Mouse (Mus musculus): Measurements from ENCODE around the gene Cabcoco1. TPM values are rescaled to one million over a fixed set of nuclear protein-coding genes. Genes with fewer than 3 reads are reported as not detected.

Cabcoco1 gene
- polyA plus RNA-seq, 1 experiment = 59.1 TPM

DNA sequence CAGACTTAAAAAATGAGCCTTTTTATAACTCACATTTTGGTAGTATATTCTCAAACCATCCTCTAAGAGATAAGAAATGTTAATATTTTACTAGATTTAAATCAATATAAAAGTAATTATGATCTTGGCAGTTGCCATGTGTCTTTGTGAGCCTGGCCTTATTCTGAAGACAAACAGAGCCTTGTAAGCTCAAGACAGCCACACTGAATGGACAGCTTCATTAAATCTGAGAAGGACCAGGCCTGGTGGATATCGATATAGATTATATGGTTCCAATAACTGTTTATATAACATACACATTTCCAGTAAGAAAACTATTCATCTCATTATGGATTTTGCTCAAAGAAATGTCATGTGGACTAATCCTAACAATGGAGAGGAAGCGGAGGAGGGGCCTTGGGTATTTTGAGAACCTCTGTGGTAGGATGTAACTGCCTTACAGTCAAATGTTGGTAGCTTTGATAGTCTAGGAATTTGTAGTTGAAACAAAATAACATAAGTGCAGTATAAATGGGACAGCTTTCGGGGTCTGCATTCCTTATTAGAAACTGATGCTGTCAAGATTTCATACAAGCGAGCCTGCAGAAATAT is 75.9 kb downstream of the Cabcoco1 start:
- no peak overlapping the region for H3K27ac ChIP-seq (ENCODE audit: control insufficient read depth, insufficient read depth, low read depth, low read length)

DNA sequence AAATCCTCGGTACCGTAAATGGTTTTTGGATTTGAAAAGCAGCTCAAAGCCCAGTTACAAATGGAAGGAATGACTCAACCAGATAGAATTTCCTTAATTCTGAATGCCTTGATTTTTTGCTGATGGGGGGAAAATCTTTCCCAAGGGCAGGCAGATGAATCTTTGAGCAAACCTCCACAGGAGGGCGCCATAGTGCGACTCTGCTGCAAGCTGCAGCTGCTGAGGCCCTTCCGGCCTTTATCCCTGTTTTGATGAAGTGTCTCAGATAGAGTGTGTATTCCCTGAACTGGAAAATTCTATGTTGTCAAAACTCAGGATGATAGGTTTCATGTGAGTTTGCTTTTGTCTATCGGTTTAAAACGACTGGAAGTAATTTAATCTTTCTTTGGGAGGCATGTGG is 76.8 kb downstream of the Cabcoco1 start:
- no peak overlapping the region for H3K4me3 ChIP-seq (ENCODE audit: control insufficient read depth, low read depth, low read length)
- H3K36me3 ChIP-seq (ENCODE audit: control insufficient read depth, insufficient read depth, low read length) = no peaks in the 10 kb centered on the region
- TF ChIP-seq POLR2A (IDR thresholded peaks at IDR 0.05; ENCODE audit: control insufficient read depth, low read depth, low read length) (no peak), CTCF (IDR thresholded peaks at IDR 0.05; ENCODE audit: control insufficient read depth, insufficient read depth, insufficient replicate concordance, low read depth, low read length) (peak; percentile 59; the same call in 1 of the 2 replicates)
- H3K27ac ChIP-seq (ENCODE audit: control insufficient read depth, insufficient read depth, low read depth, low read length) = no peak overlapping the region
- no peaks in the 10 kb centered on the region for H3K4me1 ChIP-seq (ENCODE audit: control insufficient read depth, insufficient read depth, low read length)
- H3K27me3 ChIP-seq (ENCODE audit: control insufficient read depth, insufficient read depth, low read length) = no peaks in the 10 kb centered on the region

More for the DNA sequence above, 75.9 kb downstream of the Cabcoco1 start:
- no peak for TF ChIP-seq POLR2A (IDR thresholded peaks at IDR 0.05; ENCODE audit: control insufficient read depth, low read depth, low read length)
- no peak for TF ChIP-seq CTCF (IDR thresholded peaks at IDR 0.05; ENCODE audit: control insufficient read depth, insufficient read depth, insufficient replicate concordance, low read depth, low read length)
- Histone ChIP-seq H3K36me3 (ENCODE audit: control insufficient read depth, insufficient read depth, low read length) (no peaks in the 10 kb centered on the region), H3K4me3 (ENCODE audit: control insufficient read depth, low read depth, low read length) (no peak overlapping the region), H3K27me3 (ENCODE audit: control insufficient read depth, insufficient read depth, low read length) (no peaks in the 10 kb centered on the region), H3K4me1 (ENCODE audit: control insufficient read depth, insufficient read depth, low read length) (no peaks in the 10 kb centered on the region)

DNA sequence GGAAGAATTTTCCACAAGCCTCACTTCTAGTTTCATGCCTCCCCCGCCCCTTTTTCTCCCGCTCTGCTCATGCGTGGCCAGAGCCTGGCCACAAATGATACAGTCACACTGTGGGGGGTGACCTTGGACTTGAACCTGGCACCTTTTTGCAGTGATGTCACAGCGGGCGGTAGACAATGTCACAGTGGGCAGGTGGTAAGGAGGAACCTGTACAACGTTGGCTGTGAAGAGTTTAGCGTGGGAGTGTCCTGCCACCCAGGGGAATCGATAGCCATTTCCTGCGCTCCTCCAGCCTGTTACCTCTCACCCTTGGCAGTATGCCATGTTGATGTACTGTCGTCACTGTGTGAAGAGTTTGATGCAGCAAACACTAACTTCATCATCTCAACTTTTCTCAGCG is 81.9 kb downstream of the Cabcoco1 start:
- no peaks in the 10 kb centered on the region for H3K27me3 ChIP-seq (ENCODE audit: control insufficient read depth, insufficient read depth, low read length)
- H3K4me1 ChIP-seq (ENCODE audit: control insufficient read depth, insufficient read depth, low read length) = no peaks in the 10 kb centered on the region
- H3K27ac ChIP-seq (ENCODE audit: control insufficient read depth, insufficient read depth, low read depth, low read length) = no peak overlapping the region
- TF ChIP-seq CTCF (IDR thresholded peaks at IDR 0.05; ENCODE audit: control insufficient read depth, insufficient read depth, insufficient replicate concordance, low read depth, low read length) = no peak
- TF ChIP-seq POLR2A (IDR thresholded peaks at IDR 0.05; ENCODE audit: control insufficient read depth, low read depth, low read length) = no peak
- H3K36me3 ChIP-seq (ENCODE audit: control insufficient read depth, insufficient read depth, low read length) = no peaks in the 10 kb centered on the region
- no peak overlapping the region for H3K4me3 ChIP-seq (ENCODE audit: control insufficient read depth, low read depth, low read length)

GRCm38 (mm10) chr10:68457019-68457418 is 84.7 kb downstream of the Cabcoco1 start:
- Histone ChIP-seq H3K27me3 (ENCODE audit: control insufficient read depth, insufficient read depth, low read length) (no peaks in the 10 kb centered on the region), H3K4me1 (ENCODE audit: control insufficient read depth, insufficient read depth, low read length) (no peaks in the 10 kb centered on the region), H3K27ac (ENCODE audit: control insufficient read depth, insufficient read depth, low read depth, low read length) (no peak overlapping the region), H3K4me3 (ENCODE audit: control insufficient read depth, low read depth, low read length) (no peak overlapping the region), H3K36me3 (ENCODE audit: control insufficient read depth, insufficient read depth, low read length) (no peaks in the 10 kb centered on the region)
- no peak for TF ChIP-seq CTCF (IDR thresholded peaks at IDR 0.05; ENCODE audit: control insufficient read depth, insufficient read depth, insufficient replicate concordance, low read depth, low read length)
- TF ChIP-seq POLR2A (IDR thresholded peaks at IDR 0.05; ENCODE audit: control insufficient read depth, low read depth, low read length) = no peak

DNA sequence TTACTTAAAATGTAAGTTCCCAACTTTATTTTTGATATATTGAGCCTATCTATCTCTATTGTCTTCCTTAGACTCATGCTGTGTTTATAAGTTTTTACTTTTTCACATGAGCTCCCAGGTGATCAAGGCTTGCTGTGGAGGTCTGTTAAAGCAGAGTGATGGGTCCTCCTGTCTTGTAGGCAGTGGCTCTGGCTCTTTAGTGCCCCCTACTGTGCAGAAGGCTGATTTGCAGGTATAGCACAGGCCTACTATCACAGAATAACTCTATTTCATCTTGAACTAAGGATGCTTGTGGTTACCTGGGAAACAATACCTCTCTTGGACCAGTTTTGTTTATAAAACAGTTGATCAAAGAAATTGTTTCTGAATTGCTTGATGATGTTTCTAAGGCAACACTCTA is 87.2 kb downstream of the Cabcoco1 start:
- no peaks in the 10 kb centered on the region for H3K27me3 ChIP-seq (ENCODE audit: control insufficient read depth, insufficient read depth, low read length)
- H3K4me3 ChIP-seq (ENCODE audit: control insufficient read depth, low read depth, low read length) = no peak overlapping the region
- H3K36me3 ChIP-seq (ENCODE audit: control insufficient read depth, insufficient read depth, low read length) = no peaks in the 10 kb centered on the region
- TF ChIP-seq POLR2A (IDR thresholded peaks at IDR 0.05; ENCODE audit: control insufficient read depth, low read depth, low read length) (no peak), CTCF (IDR thresholded peaks at IDR 0.05; ENCODE audit: control insufficient read depth, insufficient read depth, insufficient replicate concordance, low read depth, low read length) (peak; percentile 23; the same call in 1 of the 2 replicates)
- H3K27ac ChIP-seq (ENCODE audit: control insufficient read depth, insufficient read depth, low read depth, low read length) = no peak overlapping the region
- H3K4me1 ChIP-seq (ENCODE audit: control insufficient read depth, insufficient read depth, low read length) = peaks cover 2% of the 10 kb centered on the region; the same call in 1 of the 2 replicates

GRCm38 (mm10) chr10:68446797-68447125 is 94.9 kb downstream of the Cabcoco1 start:
- TF ChIP-seq CTCF (IDR thresholded peaks at IDR 0.05; ENCODE audit: control insufficient read depth, insufficient read depth, insufficient replicate concordance, low read depth, low read length) = no peak
- TF ChIP-seq POLR2A (IDR thresholded peaks at IDR 0.05; ENCODE audit: control insufficient read depth, low read depth, low read length) = no peak
- Histone ChIP-seq H3K36me3 (ENCODE audit: control insufficient read depth, insufficient read depth, low read length) (no peaks in the 10 kb centered on the region), H3K4me1 (ENCODE audit: control insufficient read depth, insufficient read depth, low read length) (peaks cover 2% of the 10 kb centered on the region), H3K27ac (ENCODE audit: control insufficient read depth, insufficient read depth, low read depth, low read length) (no peak overlapping the region), H3K27me3 (ENCODE audit: control insufficient read depth, insufficient read depth, low read length) (no peaks in the 10 kb centered on the region), H3K4me3 (ENCODE audit: control insufficient read depth, low read depth, low read length) (no peak overlapping the region)

- Histone ChIP-seq H3K4me1 (ENCODE audit: control insufficient read depth, insufficient read depth, low read length) (peaks cover 2% of the 10 kb centered on the region), H3K27me3 (ENCODE audit: control insufficient read depth, insufficient read depth, low read length) (no peaks in the 10 kb centered on the region), H3K36me3 (ENCODE audit: control insufficient read depth, insufficient read depth, low read length) (no peaks in the 10 kb centered on the region), H3K4me3 (ENCODE audit: control insufficient read depth, low read depth, low read length) (no peak overlapping the region), H3K27ac (ENCODE audit: control insufficient read depth, insufficient read depth, low read depth, low read length) (no peak overlapping the region)
- TF ChIP-seq CTCF (IDR thresholded peaks at IDR 0.05; ENCODE audit: control insufficient read depth, insufficient read depth, insufficient replicate concordance, low read depth, low read length) (no peak), POLR2A (IDR thresholded peaks at IDR 0.05; ENCODE audit: control insufficient read depth, low read depth, low read length) (no peak)
Measured at GRCm38 (mm10) chr10:68445876-68446796, 95.6 kb downstream of the Cabcoco1 start.
